Mouse (Mus musculus): ENCODE data around the gene Gfod2. TPM values are rescaled to one million over a fixed set of nuclear protein-coding genes. Genes with fewer than 3 reads are reported as not detected.
A peak's percentile ranks its signal among the peaks of the same experiment; 100 is the strongest.

Gfod2 gene
- polyA plus RNA-seq, 1 experiment from 2014 or later: 7.5 TPM

GRCm38 (mm10) chr8:105773441-105773861 is 15.0 kb upstream of the Gfod2 start:
- Histone ChIP-seq H3K9me3 (replicated peaks; ENCODE audit: control insufficient read depth, low read length) (no peaks in the 10 kb centered on the region), H3K27me3 (ENCODE audit: control insufficient read depth, insufficient read depth, low read length) (no peaks in the 10 kb centered on the region), H3K4me3 (ENCODE audit: low read length) (no peak overlapping the region), H3K36me3 (ENCODE audit: control insufficient read depth, insufficient read depth) (peaks cover 56% of the 10 kb centered on the region), H3K9ac (ENCODE audit: low read length) (no peak overlapping the region), H3K4me2 (ENCODE audit: low read depth, low read length) (no peak overlapping the region), H3K4me1 (ENCODE audit: control insufficient read depth, insufficient read depth, low read length) (no peaks in the 10 kb centered on the region), H3K27ac (ENCODE audit: low read length) (no peak overlapping the region)
- WGBS: 71% methylated on average over 1 of the region's 1 CpGs
- no peak for ATAC-seq (replicated peaks; ENCODE audit: extremely low read depth, insufficient read depth, low FRiP score)

DNA sequence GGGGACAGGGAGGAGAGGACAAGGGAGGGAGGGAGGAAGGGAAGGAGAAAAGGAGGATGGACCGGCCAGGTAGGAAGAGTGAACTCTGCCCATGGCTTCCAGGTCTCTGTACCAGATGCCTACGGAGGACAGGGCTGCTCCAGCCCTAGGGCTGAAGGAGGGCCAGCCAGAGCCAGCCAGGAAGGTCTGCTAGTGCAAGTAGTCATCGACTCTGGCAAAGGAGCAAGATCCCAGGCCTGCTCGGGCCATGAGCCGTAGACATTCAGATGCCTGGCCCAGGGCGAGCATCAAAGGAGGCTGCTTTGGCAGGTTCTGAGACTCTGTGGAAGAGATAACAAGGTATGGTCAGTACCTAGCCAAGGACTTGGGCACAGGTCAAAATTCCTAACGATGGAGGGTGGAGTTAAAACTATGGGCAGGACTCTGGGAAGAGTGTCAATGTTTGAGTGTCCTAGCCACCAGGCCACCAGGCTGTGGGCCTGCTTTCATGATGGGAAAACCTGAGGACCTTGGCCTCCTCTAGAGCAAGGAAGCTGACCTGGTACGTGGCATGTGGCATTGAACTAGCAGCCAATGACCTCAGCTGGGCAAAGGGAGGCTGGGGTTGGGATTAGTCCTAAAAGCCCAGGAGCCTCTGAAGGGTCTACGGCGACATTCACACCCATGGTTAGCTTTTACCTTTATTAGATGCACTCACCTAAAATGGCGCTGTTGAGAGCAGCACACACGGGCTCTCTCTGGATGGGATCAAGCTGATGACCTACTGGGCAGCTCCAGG is 13.1 kb upstream of the Gfod2 start:
- H3K9me3 ChIP-seq (replicated peaks; ENCODE audit: control insufficient read depth, low read length): no peaks in the 10 kb centered on the region
- H3K9ac ChIP-seq (ENCODE audit: low read length): no peak overlapping the region
- H3K36me3 ChIP-seq (ENCODE audit: control insufficient read depth, insufficient read depth): peaks cover 51% of the 10 kb centered on the region
- no peak for ATAC-seq (replicated peaks; ENCODE audit: extremely low read depth, insufficient read depth, low FRiP score)
- no peak overlapping the region for H3K27ac ChIP-seq (ENCODE audit: low read length)
- H3K4me1 ChIP-seq (ENCODE audit: control insufficient read depth, insufficient read depth, low read length): no peaks in the 10 kb centered on the region
- no peak overlapping the region for H3K4me3 ChIP-seq (ENCODE audit: low read length)
- H3K27me3 ChIP-seq (ENCODE audit: control insufficient read depth, insufficient read depth, low read length): no peaks in the 10 kb centered on the region
- 89% methylated on average over 12 of the region's 12 CpGs for WGBS
- H3K4me2 ChIP-seq (ENCODE audit: low read depth, low read length): no peak overlapping the region

GRCm38 (mm10) chr8:105770609-105771008 is 12.1 kb upstream of the Gfod2 start:
- H3K9ac ChIP-seq (ENCODE audit: low read length): no peak overlapping the region
- no peaks in the 10 kb centered on the region for H3K4me1 ChIP-seq (ENCODE audit: control insufficient read depth, insufficient read depth, low read length)
- no peaks in the 10 kb centered on the region for H3K27me3 ChIP-seq (ENCODE audit: control insufficient read depth, insufficient read depth, low read length)
- no peak for ATAC-seq (replicated peaks; ENCODE audit: extremely low read depth, insufficient read depth, low FRiP score)
- 92% methylated on average over 1 of the region's 1 CpGs for WGBS
- peaks cover 49% of the 10 kb centered on the region for H3K36me3 ChIP-seq (ENCODE audit: control insufficient read depth, insufficient read depth)
- no peak overlapping the region for H3K4me3 ChIP-seq (ENCODE audit: low read length)
- H3K9me3 ChIP-seq (replicated peaks; ENCODE audit: control insufficient read depth, low read length): no peaks in the 10 kb centered on the region
- H3K27ac ChIP-seq (ENCODE audit: low read length): no peak overlapping the region
- H3K4me2 ChIP-seq (ENCODE audit: low read depth, low read length): no peak overlapping the region

GRCm38 (mm10) chr8:105768485-105769257 is 10.2 kb upstream of the Gfod2 start:
- Histone ChIP-seq H3K27ac (ENCODE audit: low read length) (no peak overlapping the region), H3K4me1 (ENCODE audit: control insufficient read depth, insufficient read depth, low read length) (no peaks in the 10 kb centered on the region), H3K36me3 (ENCODE audit: control insufficient read depth, insufficient read depth) (peaks cover 34% of the 10 kb centered on the region), H3K9ac (ENCODE audit: low read length) (no peak overlapping the region), H3K4me2 (ENCODE audit: low read depth, low read length) (no peak overlapping the region), H3K27me3 (ENCODE audit: control insufficient read depth, insufficient read depth, low read length) (no peaks in the 10 kb centered on the region), H3K9me3 (replicated peaks; ENCODE audit: control insufficient read depth, low read length) (no peaks in the 10 kb centered on the region), H3K4me3 (ENCODE audit: low read length) (no peak overlapping the region)
- ATAC-seq (replicated peaks; ENCODE audit: extremely low read depth, insufficient read depth, low FRiP score): no peak
- WGBS: 78% methylated on average over 5 of the region's 5 CpGs

- peak overlapping the region; percentile 79 for H3K27ac ChIP-seq (ENCODE audit: low read length)
- H3K4me1 ChIP-seq (ENCODE audit: control insufficient read depth, insufficient read depth, low read length): peaks cover 8% of the 10 kb centered on the region
- peak overlapping the region; percentile 100 for H3K4me3 ChIP-seq (ENCODE audit: low read length)
- peak overlapping the region; percentile 91 for H3K9ac ChIP-seq (ENCODE audit: low read length)
- H3K9me3 ChIP-seq (replicated peaks; ENCODE audit: control insufficient read depth, low read length): no peaks in the 10 kb centered on the region
- 2% methylated on average over 12 of the region's 12 CpGs for WGBS
- 0 out of 2 replicates have a peak, but pooled peaks cover 3% of the 10 kb centered on the region for H3K36me3 ChIP-seq (ENCODE audit: control insufficient read depth, insufficient read depth)
- no peaks in the 10 kb centered on the region for H3K27me3 ChIP-seq (ENCODE audit: control insufficient read depth, insufficient read depth, low read length)
- H3K4me2 ChIP-seq (ENCODE audit: low read depth, low read length): peak overlapping the region; percentile 91
- no peak for ATAC-seq (replicated peaks; ENCODE audit: extremely low read depth, insufficient read depth, low FRiP score)
Observed at GRCm38 (mm10) chr8:105757796-105758276, 628 bp downstream of the Gfod2 start.

GRCm38 (mm10) chr8:105754688-105755087 is 3.8 kb downstream of the Gfod2 start:
- Histone ChIP-seq H3K27me3 (ENCODE audit: control insufficient read depth, insufficient read depth, low read length) (no peaks in the 10 kb centered on the region), H3K9me3 (replicated peaks; ENCODE audit: control insufficient read depth, low read length) (no peaks in the 10 kb centered on the region), H3K4me1 (ENCODE audit: control insufficient read depth, insufficient read depth, low read length) (peaks cover 23% of the 10 kb centered on the region), H3K4me2 (ENCODE audit: low read depth, low read length) (no peak overlapping the region), H3K36me3 (ENCODE audit: control insufficient read depth, insufficient read depth) (0 out of 2 replicates have a peak, but pooled peaks cover 3% of the 10 kb centered on the region), H3K4me3 (ENCODE audit: low read length) (no peak overlapping the region), H3K27ac (ENCODE audit: low read length) (no peak overlapping the region), H3K9ac (ENCODE audit: low read length) (no peak overlapping the region)
- 74% methylated on average over 2 of the region's 2 CpGs for WGBS
- no peak for ATAC-seq (replicated peaks; ENCODE audit: extremely low read depth, insufficient read depth, low FRiP score)

DNA sequence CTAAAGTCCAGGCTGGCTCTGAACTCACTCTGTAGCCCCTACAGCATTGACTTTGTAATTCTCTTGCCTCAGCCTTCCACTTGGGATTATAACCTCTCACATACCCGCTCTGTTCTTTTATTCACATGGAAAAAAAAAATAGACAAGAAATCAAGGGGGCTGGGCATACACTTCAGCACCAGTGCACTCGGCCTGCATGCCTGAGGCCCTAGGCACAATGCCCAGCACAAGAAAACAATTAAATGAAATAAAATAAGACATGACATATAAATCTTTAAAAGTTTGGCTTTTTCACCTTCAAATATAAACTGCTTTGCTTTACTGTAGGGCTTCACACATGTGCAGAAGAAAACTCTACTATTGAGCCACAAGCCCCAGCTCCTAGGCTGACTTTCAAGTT is 4.5 kb downstream of the Gfod2 start:
- no peaks in the 10 kb centered on the region for H3K9me3 ChIP-seq (replicated peaks; ENCODE audit: control insufficient read depth, low read length)
- H3K9ac ChIP-seq (ENCODE audit: low read length): no peak overlapping the region
- peaks cover 23% of the 10 kb centered on the region for H3K4me1 ChIP-seq (ENCODE audit: control insufficient read depth, insufficient read depth, low read length)
- H3K27ac ChIP-seq (ENCODE audit: low read length): no peak overlapping the region
- 0 out of 2 replicates have a peak, but pooled peaks cover 3% of the 10 kb centered on the region for H3K36me3 ChIP-seq (ENCODE audit: control insufficient read depth, insufficient read depth)
- WGBS: 63% methylated on average over 2 of the region's 2 CpGs
- ATAC-seq (replicated peaks; ENCODE audit: extremely low read depth, insufficient read depth, low FRiP score): no peak
- no peak overlapping the region for H3K4me3 ChIP-seq (ENCODE audit: low read length)
- H3K4me2 ChIP-seq (ENCODE audit: low read depth, low read length): no peak overlapping the region
- H3K27me3 ChIP-seq (ENCODE audit: control insufficient read depth, insufficient read depth, low read length): no peaks in the 10 kb centered on the region

GRCm38 (mm10) chr8:105750606-105751005 is 7.9 kb downstream of the Gfod2 start:
- Histone ChIP-seq H3K4me1 (ENCODE audit: control insufficient read depth, insufficient read depth, low read length) (peaks cover 16% of the 10 kb centered on the region), H3K4me3 (ENCODE audit: low read length) (peak overlapping the region; percentile 14), H3K36me3 (ENCODE audit: control insufficient read depth, insufficient read depth) (0 out of 2 replicates have a peak, but pooled peaks cover 3% of the 10 kb centered on the region), H3K27me3 (ENCODE audit: control insufficient read depth, insufficient read depth, low read length) (no peaks in the 10 kb centered on the region), H3K27ac (ENCODE audit: low read length) (peak overlapping the region; percentile 68), H3K9me3 (replicated peaks; ENCODE audit: control insufficient read depth, low read length) (no peaks in the 10 kb centered on the region), H3K4me2 (ENCODE audit: low read depth, low read length) (peak overlapping the region; percentile 55), H3K9ac (ENCODE audit: low read length) (peak overlapping the region; percentile 45)
- WGBS: 12% methylated on average over 11 of the region's 11 CpGs
- peak; percentile 73 for ATAC-seq (replicated peaks; ENCODE audit: extremely low read depth, insufficient read depth, low FRiP score)

DNA sequence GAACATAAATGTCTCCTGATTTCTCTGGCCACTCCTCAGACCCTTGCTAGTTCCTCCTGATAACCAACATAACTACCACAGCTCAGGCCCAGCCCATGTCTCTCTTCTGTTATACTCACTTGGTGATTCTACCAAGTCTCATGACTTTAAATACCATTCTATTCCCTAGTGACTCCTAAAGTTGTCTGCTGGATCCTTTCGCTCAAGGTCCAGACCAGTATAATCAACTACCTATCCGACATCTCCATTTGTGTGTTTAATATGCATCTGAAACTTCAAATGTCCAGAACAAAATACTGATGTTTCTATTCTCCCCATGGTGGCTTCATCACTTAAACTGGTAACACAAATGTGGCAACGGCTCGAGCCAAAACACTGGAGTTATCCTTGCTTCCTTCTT is 15.2 kb downstream of the Gfod2 start:
- H3K4me3 ChIP-seq (ENCODE audit: low read length): no peak overlapping the region
- no peak for ATAC-seq (replicated peaks; ENCODE audit: extremely low read depth, insufficient read depth, low FRiP score)
- peaks cover 4% of the 10 kb centered on the region; the same call in 1 of the 2 replicates for H3K4me1 ChIP-seq (ENCODE audit: control insufficient read depth, insufficient read depth, low read length)
- H3K27ac ChIP-seq (ENCODE audit: low read length): no peak overlapping the region
- no peaks in the 10 kb centered on the region for H3K9me3 ChIP-seq (replicated peaks; ENCODE audit: control insufficient read depth, low read length)
- no peak overlapping the region for H3K4me2 ChIP-seq (ENCODE audit: low read depth, low read length)
- 76% methylated on average over 4 of the region's 4 CpGs for WGBS
- H3K9ac ChIP-seq (ENCODE audit: low read length): no peak overlapping the region
- no peaks in the 10 kb centered on the region for H3K27me3 ChIP-seq (ENCODE audit: control insufficient read depth, insufficient read depth, low read length)
- H3K36me3 ChIP-seq (ENCODE audit: control insufficient read depth, insufficient read depth): no peaks in the 10 kb centered on the region
